Mouse (Mus musculus): ENCODE measurements around the gene Nfkb2. TPM values are rescaled to one million over a fixed set of nuclear protein-coding genes. Genes with fewer than 3 reads are reported as not detected.

Nfkb2 gene
- polyA plus RNA-seq, 1 experiment from 2014 or later, result 3.8 TPM

DNA sequence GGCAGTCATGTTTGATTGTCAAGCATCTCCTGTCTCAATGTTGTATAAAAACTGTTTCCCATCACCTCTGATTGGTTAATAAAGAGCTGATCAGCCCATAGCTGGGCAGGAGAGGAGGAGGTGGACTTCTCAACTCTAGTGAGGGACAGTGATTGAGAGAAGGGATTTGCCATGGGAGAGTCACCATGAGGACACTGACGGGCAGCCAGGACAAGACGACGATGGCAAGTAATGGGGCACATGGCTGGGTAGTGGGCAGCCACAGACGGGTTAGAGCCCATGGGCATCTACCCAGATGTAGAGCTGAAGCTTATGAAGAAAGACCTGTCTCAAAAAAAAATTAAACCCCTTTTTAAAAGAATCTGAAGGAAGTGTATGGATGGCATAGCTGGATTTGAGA, 1.6 kb upstream of the Nfkb2 start:
- Histone ChIP-seq H3K4me1 (peaks cover 33% of the 10 kb centered on the region), H3K27me3 (ENCODE audit: poor library complexity, severe bottlenecking) (peaks cover 31% of the 10 kb centered on the region), H3K36me3 (replicated peaks) (no peaks in the 10 kb centered on the region), H3K4me3 (no peak overlapping the region), H3K27ac (no peak overlapping the region), H3K9me3 (no peaks in the 10 kb centered on the region)
- DNase-seq (ENCODE audit: extremely low spot score, low spot score), result no peak
- WGBS, result 90% methylated on average over 4 of the region's 4 CpGs

DNA sequence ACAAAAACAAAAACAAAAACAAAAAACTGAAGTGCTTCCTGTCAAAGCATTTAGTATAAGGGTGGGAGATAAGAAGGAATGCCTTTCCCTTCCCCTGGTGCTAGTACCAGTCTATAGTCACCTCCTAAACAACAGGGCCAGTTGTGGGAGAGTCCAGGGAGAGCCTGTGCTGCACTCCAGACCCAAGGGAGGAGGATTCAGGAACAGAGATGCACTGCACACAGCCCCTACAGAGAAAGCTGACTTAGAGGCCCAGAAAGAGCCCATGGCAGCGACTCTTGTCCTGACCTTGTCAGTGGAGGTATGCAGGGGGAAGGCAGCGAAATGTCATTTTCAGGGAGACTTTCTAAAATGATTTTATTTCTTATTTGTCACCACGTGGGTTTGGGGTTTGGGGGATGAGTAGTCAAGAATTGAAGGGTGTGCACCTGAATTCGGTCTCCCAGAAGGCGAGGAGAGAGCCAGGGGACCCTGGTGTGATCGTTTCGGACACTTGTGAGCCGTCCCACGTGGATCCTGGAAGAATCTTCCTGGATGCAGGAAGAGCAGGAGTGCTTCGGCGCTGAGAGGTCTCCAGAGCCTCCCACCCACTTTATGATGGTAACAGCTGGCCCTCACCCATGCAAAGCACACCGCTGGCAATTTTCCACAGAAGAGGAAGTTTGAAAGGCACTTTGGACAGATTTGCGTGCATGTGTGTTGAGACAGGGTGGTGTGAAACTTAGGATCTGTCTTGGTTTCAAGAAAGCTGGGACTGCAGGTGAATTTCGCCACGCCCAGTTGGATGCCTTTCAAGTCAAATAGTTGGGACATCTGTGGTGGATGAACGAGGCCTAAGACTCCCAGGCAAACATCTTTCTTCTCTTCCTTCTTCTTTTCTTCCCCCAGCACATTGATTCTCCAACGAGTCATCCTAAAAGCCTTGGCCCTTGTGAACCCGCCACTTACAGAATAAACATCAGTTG, 587 bp upstream of the Nfkb2 start:
- H3K27me3 ChIP-seq (ENCODE audit: poor library complexity, severe bottlenecking), result peaks cover 41% of the 10 kb centered on the region
- no peaks in the 10 kb centered on the region for H3K9me3 ChIP-seq
- 60% methylated on average over 18 of the region's 18 CpGs for WGBS
- no peak for DNase-seq (ENCODE audit: extremely low spot score, low spot score)
- H3K27ac ChIP-seq, result no peak overlapping the region; the same call in 1 of the 2 replicates
- no peaks in the 10 kb centered on the region for H3K36me3 ChIP-seq (replicated peaks)
- H3K4me3 ChIP-seq, result peak overlapping the region; percentile 63
- H3K4me1 ChIP-seq, result peaks cover 36% of the 10 kb centered on the region

DNA sequence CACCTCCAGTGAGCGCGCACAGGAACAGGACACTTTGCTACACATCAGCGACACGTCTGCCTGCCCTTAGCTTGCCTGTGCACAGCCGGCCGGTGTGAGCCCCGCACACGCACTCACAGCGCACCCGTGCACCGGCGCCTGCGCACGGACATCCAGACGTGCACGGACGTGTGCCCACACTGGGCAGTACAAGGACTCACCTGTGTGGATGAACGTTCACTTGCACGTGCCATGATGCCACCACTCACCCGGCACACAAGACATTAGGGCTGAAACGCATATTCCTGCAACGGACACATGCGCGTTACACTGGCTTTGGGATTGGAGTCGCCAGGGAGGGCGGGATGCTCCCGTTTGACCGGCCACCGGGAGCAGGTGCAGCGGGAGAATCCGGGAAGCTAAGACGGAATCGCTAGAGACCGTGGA, 801 bp downstream of the Nfkb2 start:
- Histone ChIP-seq H3K9me3 (no peaks in the 10 kb centered on the region), H3K36me3 (replicated peaks) (peaks cover 3% of the 10 kb centered on the region; the same call in 1 of the 2 replicates), H3K27me3 (ENCODE audit: poor library complexity, severe bottlenecking) (peaks cover 55% of the 10 kb centered on the region), H3K27ac (peak overlapping the region; percentile 81), H3K4me1 (peaks cover 43% of the 10 kb centered on the region), H3K4me3 (peak overlapping the region; percentile 63)
- no peak for DNase-seq (ENCODE audit: extremely low spot score, low spot score)
- WGBS, result under 1% methylated on average over 34 of the region's 34 CpGs

DNA sequence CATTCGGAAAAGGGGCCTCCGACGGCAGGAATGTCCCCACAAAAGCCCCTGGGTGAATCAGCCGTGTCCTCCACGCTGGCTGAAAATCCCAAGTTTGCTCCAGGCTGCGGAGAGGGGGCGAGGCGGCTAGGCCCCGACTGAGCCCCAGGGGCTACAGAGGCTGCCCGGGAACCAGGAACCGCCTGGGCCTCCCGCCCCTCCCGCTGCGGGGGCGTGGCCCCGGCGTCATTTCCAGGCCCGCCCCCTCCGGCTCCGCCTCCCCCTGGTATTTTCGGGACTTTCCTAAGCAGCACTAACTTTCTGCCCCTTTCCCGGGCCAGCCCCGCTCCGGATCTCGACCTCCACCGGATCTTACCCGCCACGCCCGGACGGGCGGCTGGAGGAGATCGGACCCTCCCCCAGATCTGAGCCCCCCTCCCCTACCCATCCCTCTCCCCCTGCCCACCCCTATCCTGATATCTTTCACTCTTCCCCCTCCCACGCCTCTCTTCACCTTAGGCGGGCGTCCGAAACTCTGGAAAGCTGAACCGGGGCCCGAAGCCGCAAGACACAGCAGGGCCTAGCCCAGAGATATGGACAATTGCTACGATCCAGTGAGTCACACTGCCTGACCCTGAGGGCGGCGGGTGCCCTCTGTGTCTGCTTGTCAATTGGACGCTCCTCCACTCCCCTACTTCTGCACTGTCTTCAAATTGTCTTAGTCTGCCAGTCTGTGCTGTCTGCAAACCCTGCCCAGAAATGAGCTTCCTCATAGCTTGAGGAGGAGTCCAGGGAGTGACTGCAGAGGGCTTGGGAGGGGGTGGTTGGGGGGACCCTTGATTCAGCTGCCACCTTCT, 1.5 kb downstream of the Nfkb2 start:
- peak overlapping the region; percentile 81 for H3K27ac ChIP-seq
- peak; percentile 83 for DNase-seq (ENCODE audit: extremely low spot score, low spot score)
- H3K27me3 ChIP-seq (ENCODE audit: poor library complexity, severe bottlenecking), result peaks cover 62% of the 10 kb centered on the region
- no peaks in the 10 kb centered on the region for H3K9me3 ChIP-seq
- H3K4me3 ChIP-seq, result peak overlapping the region; percentile 63
- WGBS, result under 1% methylated on average over 43 of the region's 43 CpGs
- H3K4me1 ChIP-seq, result peaks cover 43% of the 10 kb centered on the region
- peaks cover 10% of the 10 kb centered on the region; the same call in 1 of the 2 replicates for H3K36me3 ChIP-seq (replicated peaks)

DNA sequence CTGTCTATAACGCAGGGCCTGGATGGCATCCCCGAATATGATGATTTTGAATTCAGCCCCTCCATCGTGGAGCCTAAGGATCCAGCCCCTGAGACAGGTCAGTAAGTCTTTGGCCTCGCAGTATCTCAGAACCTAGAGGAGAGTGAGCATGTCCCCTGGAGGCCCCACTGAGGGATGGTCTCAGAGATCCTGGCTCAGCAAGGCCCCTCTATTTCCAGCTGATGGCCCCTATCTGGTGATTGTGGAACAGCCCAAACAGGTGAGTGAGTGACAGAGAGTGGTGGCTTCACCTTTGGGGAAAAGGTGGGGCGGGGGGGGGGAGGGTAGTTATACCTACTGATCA, 2.1 kb downstream of the Nfkb2 start:
- Histone ChIP-seq H3K27ac (peak overlapping the region; percentile 81; the same call in 1 of the 2 replicates), H3K4me1 (peaks cover 43% of the 10 kb centered on the region), H3K4me3 (peak overlapping the region; percentile 63), H3K9me3 (no peaks in the 10 kb centered on the region), H3K36me3 (replicated peaks) (peaks cover 16% of the 10 kb centered on the region; the same call in 1 of the 2 replicates), H3K27me3 (ENCODE audit: poor library complexity, severe bottlenecking) (peaks cover 68% of the 10 kb centered on the region)
- DNase-seq (ENCODE audit: extremely low spot score, low spot score), result no peak
- 54% methylated on average over 5 of the region's 5 CpGs for WGBS

DNA sequence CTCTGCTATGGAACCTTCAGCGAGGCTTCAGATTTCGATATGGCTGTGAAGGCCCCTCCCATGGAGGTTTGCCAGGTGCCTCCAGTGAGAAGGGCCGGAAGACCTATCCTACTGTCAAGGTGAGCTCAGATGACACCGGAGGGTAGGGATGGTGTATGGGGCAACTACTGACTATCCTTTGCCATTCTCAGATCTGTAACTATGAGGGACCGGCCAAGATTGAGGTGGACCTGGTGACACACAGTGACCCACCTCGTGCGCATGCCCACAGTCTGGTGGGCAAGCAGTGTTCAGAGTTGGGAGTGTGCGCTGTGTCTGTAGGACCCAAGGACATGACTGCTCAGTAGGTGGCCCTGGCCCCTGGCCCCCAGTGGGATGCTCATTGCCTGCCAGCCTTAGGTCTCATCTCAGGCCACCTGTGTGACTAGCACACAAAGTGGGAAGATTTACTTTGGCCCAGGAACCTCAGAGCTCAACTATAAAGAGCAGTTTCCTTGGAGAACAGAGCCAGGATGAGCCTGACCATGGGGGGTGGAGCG, 2.7 kb downstream of the Nfkb2 start:
- DNase-seq (ENCODE audit: extremely low spot score, low spot score), result no peak
- peaks cover 22% of the 10 kb centered on the region; the same call in 1 of the 2 replicates for H3K36me3 ChIP-seq (replicated peaks)
- peaks cover 43% of the 10 kb centered on the region for H3K4me1 ChIP-seq
- H3K4me3 ChIP-seq, result no peak overlapping the region
- 90% methylated on average over 9 of the region's 9 CpGs for WGBS
- no peak overlapping the region for H3K27ac ChIP-seq
- H3K9me3 ChIP-seq, result no peaks in the 10 kb centered on the region
- peaks cover 74% of the 10 kb centered on the region for H3K27me3 ChIP-seq (ENCODE audit: poor library complexity, severe bottlenecking)

DNA sequence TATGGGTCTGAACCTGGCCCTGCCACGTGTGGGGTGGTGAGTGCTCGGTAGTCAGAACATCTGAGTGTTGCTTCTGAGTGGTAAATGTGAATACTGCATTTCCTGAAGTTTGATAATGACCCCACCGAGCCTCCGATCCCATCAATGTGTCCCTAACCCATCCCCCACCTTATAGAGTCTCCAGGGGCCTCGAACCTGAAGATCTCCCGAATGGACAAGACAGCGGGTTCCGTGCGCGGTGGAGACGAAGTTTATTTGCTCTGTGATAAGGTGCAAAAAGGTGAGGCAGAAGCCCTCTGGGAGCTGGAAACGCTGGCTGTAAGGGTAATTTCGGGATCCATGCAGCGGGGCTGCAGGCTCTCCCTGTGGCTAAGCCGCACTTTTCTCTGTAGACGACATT, 3.7 kb downstream of the Nfkb2 start:
- H3K4me3 ChIP-seq, result no peak overlapping the region
- no peaks in the 10 kb centered on the region for H3K9me3 ChIP-seq
- peaks cover 78% of the 10 kb centered on the region for H3K27me3 ChIP-seq (ENCODE audit: poor library complexity, severe bottlenecking)
- peaks cover 23% of the 10 kb centered on the region; the same call in 1 of the 2 replicates for H3K36me3 ChIP-seq (replicated peaks)
- no peak overlapping the region for H3K27ac ChIP-seq
- H3K4me1 ChIP-seq, result peaks cover 43% of the 10 kb centered on the region
- WGBS, result 77% methylated on average over 16 of the region's 16 CpGs
- DNase-seq (ENCODE audit: extremely low spot score, low spot score), result no peak

DNA sequence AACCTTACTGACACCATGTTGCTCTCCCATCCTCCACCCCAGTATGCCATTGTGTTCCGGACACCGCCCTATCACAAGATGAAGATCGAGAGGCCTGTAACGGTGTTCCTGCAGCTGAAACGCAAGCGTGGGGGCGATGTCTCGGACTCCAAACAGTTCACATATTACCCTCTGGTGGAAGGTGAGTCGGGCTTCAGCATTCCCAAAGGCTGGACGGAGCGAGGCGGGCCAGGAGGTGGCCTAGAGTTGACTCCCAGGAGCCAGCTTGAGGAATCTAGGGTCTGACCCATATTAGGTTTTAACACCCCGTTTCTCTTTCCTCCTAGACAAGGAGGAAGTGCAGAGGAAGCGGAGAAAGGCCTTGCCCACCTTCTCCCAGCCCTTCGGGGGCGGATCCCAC, 4.2 kb downstream of the Nfkb2 start:
- H3K27ac ChIP-seq, result no peak overlapping the region
- 48% methylated on average over 16 of the region's 16 CpGs for WGBS
- H3K4me3 ChIP-seq, result peak overlapping the region; percentile 53
- DNase-seq (ENCODE audit: extremely low spot score, low spot score), result no peak
- H3K9me3 ChIP-seq, result no peaks in the 10 kb centered on the region
- H3K4me1 ChIP-seq, result peaks cover 43% of the 10 kb centered on the region
- peaks cover 23% of the 10 kb centered on the region; the same call in 1 of the 2 replicates for H3K36me3 ChIP-seq (replicated peaks)
- peaks cover 80% of the 10 kb centered on the region for H3K27me3 ChIP-seq (ENCODE audit: poor library complexity, severe bottlenecking)

DNA sequence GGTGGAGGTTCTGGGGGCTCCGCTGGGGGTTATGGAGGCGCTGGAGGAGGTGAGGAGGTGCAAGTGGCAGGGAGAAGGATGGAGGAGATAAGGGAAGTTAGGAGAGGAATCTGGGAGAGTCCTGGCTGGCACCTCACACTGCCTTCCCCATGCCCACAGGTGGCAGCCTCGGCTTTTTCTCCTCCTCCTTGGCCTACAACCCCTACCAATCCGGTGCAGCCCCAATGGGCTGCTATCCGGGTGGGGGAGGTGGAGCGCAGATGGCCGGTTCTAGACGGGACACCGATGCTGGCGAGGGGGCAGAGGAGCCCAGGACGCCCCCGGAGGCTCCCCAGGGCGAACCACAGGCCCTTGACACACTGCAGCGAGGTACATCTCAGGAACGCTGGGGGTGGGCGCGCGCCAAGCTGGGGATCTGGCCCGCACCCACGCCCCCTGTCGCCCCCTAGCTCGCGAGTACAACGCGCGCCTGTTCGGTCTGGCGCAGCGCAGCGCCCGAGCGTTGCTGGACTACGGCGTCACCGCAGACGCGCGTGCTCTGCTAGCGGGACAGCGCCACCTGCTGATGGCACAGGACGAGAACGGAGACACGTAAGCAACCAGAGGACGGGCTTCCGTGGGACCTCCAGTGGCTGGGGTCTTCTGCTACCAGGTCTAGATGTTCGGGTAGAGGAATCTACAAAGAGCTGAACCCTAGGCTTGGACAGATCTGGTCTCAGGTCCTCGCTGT, 4.8 kb downstream of the Nfkb2 start:
- H3K27me3 ChIP-seq (ENCODE audit: poor library complexity, severe bottlenecking), result peaks cover 80% of the 10 kb centered on the region
- peak; percentile 84 for DNase-seq (ENCODE audit: extremely low spot score, low spot score)

DNA sequence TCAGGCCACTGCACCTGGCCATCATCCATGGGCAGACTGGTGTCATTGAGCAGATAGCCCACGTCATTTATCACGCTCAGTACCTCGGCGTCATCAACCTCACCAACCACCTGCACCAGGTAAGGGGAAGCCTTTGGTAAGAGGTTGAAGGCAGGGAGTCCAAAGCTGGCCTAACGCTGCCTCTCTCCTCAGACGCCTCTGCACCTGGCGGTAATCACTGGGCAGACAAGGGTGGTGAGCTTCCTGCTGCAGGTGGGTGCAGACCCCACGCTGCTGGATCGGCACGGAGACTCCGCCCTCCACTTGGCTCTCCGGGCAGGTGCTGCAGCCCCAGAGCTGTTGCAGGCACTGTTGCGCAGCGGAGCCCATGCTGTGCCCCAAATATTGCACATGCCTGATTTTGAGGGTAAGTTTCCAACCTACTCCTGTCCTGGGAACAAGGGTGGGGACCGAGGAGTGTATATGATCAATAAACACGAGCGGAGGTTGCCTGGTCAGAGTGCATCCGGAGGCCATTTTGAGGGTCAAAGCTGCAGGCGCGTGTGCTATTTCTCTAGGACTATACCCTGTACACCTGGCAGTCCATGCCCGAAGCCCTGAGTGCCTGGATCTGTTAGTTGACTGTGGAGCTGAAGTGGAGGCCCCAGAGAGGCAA, 5.7 kb downstream of the Nfkb2 start:
- Histone ChIP-seq H3K36me3 (replicated peaks) (peaks cover 23% of the 10 kb centered on the region; the same call in 1 of the 2 replicates), H3K9me3 (no peaks in the 10 kb centered on the region), H3K27ac (no peak overlapping the region), H3K4me3 (peak overlapping the region; percentile 53; the same call in 1 of the 2 replicates), H3K27me3 (ENCODE audit: poor library complexity, severe bottlenecking) (peaks cover 89% of the 10 kb centered on the region), H3K4me1 (peaks cover 40% of the 10 kb centered on the region)
- WGBS, result 79% methylated on average over 21 of the region's 21 CpGs
- no peak for DNase-seq (ENCODE audit: extremely low spot score, low spot score)

More for the DNA sequence above, 4.8 kb downstream of the Nfkb2 start:
- H3K4me1 ChIP-seq, result peaks cover 40% of the 10 kb centered on the region
- peak overlapping the region; percentile 67 for H3K27ac ChIP-seq
- H3K4me3 ChIP-seq, result peak overlapping the region; percentile 53
- peaks cover 23% of the 10 kb centered on the region; the same call in 1 of the 2 replicates for H3K36me3 ChIP-seq (replicated peaks)
- WGBS, result 2% methylated on average over 47 of the region's 47 CpGs
- H3K9me3 ChIP-seq, result no peaks in the 10 kb centered on the region

DNA sequence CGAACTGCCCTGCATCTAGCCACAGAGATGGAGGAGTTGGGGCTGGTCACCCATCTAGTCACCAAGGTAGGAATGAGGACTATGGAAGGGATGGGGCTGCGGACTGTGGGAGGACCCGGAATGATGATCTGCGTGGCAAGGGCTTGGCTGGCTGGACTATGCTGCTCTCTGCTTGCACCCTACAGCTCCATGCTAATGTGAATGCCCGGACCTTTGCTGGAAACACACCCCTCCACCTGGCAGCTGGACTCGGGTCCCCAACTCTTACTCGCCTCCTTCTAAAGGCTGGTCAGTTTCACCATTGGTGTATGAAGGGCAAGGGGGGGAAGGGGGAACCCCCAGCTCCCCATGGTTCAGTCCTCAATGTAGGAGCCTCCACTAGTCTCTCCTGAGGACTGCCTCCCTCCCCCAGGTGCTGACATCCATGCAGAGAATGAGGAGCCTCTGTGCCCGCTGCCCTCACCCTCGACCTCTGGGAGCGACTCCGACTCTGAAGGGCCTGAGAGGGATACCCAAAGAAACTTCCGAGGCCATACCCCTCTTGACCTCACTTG, 6.3 kb downstream of the Nfkb2 start:
- 92% methylated on average over 12 of the region's 12 CpGs for WGBS
- H3K4me3 ChIP-seq, result no peak overlapping the region
- DNase-seq (ENCODE audit: extremely low spot score, low spot score), result no peak
- no peak overlapping the region for H3K27ac ChIP-seq
- H3K27me3 ChIP-seq (ENCODE audit: poor library complexity, severe bottlenecking), result peaks cover 95% of the 10 kb centered on the region
- peaks cover 35% of the 10 kb centered on the region for H3K4me1 ChIP-seq
- H3K36me3 ChIP-seq (replicated peaks), result peaks cover 23% of the 10 kb centered on the region; the same call in 1 of the 2 replicates
- no peaks in the 10 kb centered on the region for H3K9me3 ChIP-seq

All from forebrain, embryonic 10.5 days (tissue).